Mouse (Mus musculus): Measurements from ENCODE around the gene Dll1. TPM values are rescaled to one million over a fixed set of nuclear protein-coding genes. Genes with fewer than 3 reads are reported as not detected.

The Dll1 gene
- polyA plus RNA-seq, 1 experiment from 2014 or later = 20.0 TPM

- Histone ChIP-seq H3K4me1 (replicated peaks; ENCODE audit: control insufficient read depth, insufficient read depth, low read length) (peaks cover 4% of the 10 kb centered on the region), H3K27me3 (replicated peaks; ENCODE audit: control insufficient read depth, insufficient read depth, low read length) (no peaks in the 10 kb centered on the region), H3K4me2 (ENCODE audit: low read length) (no peak overlapping the region), H3K27ac (ENCODE audit: low read depth) (no peak overlapping the region), H3K4me3 (ENCODE audit: low read depth, low read length) (no peak overlapping the region), H3K36me3 (ENCODE audit: control insufficient read depth, insufficient read depth, low read length) (no peaks in the 10 kb centered on the region), H3K9ac (ENCODE audit: low read length) (no peak overlapping the region), H3K9me3 (ENCODE audit: control insufficient read depth, low read length) (no peaks in the 10 kb centered on the region)
- DNase-seq (ENCODE audit: low spot score) (no peak), ATAC-seq (replicated peaks; ENCODE audit: low FRiP score, low TSS enrichment, low read depth) (no peak)
- 66% methylated on average over 5 of the region's 5 CpGs for WGBS
Observed at GRCm38 (mm10) chr17:15356526-15356925, 20.1 kb downstream of the Dll1 start.

GRCm38 (mm10) chr17:15355072-15355471 lies 21.6 kb downstream of the Dll1 start:
- DNase-seq (ENCODE audit: low spot score) (no peak), ATAC-seq (replicated peaks; ENCODE audit: low FRiP score, low TSS enrichment, low read depth) (no peak)

GRCm38 (mm10) chr17:15354006-15354405 lies 22.7 kb downstream of the Dll1 start:
- Histone ChIP-seq H3K27ac (ENCODE audit: low read depth) (no peak overlapping the region), H3K4me3 (ENCODE audit: low read depth, low read length) (no peak overlapping the region), H3K36me3 (ENCODE audit: control insufficient read depth, insufficient read depth, low read length) (no peaks in the 10 kb centered on the region), H3K27me3 (replicated peaks; ENCODE audit: control insufficient read depth, insufficient read depth, low read length) (no peaks in the 10 kb centered on the region), H3K9ac (ENCODE audit: low read length) (no peak overlapping the region), H3K9me3 (ENCODE audit: control insufficient read depth, low read length) (no peaks in the 10 kb centered on the region), H3K4me2 (ENCODE audit: low read length) (no peak overlapping the region), H3K4me1 (replicated peaks; ENCODE audit: control insufficient read depth, insufficient read depth, low read length) (peaks cover 4% of the 10 kb centered on the region)
- no peak for DNase-seq (ENCODE audit: low spot score)
- no peak for ATAC-seq (replicated peaks; ENCODE audit: low FRiP score, low TSS enrichment, low read depth)
- WGBS = 78% methylated on average over 2 of the region's 2 CpGs

More at GRCm38 (mm10) chr17:15355072-15355471, 21.6 kb downstream of the Dll1 start:
- Histone ChIP-seq H3K27ac (ENCODE audit: low read depth) (no peak overlapping the region), H3K4me1 (replicated peaks; ENCODE audit: control insufficient read depth, insufficient read depth, low read length) (peaks cover 4% of the 10 kb centered on the region), H3K9me3 (ENCODE audit: control insufficient read depth, low read length) (no peaks in the 10 kb centered on the region), H3K36me3 (ENCODE audit: control insufficient read depth, insufficient read depth, low read length) (no peaks in the 10 kb centered on the region), H3K4me3 (ENCODE audit: low read depth, low read length) (no peak overlapping the region), H3K27me3 (replicated peaks; ENCODE audit: control insufficient read depth, insufficient read depth, low read length) (no peaks in the 10 kb centered on the region), H3K9ac (ENCODE audit: low read length) (no peak overlapping the region), H3K4me2 (ENCODE audit: low read length) (no peak overlapping the region)
- WGBS = 95% methylated on average over 3 of the region's 3 CpGs

GRCm38 (mm10) chr17:15352869-15353610 lies 23.6 kb downstream of the Dll1 start:
- no peak overlapping the region for H3K4me3 ChIP-seq (ENCODE audit: low read depth, low read length)
- H3K9ac ChIP-seq (ENCODE audit: low read length) = no peak overlapping the region
- no peak overlapping the region for H3K27ac ChIP-seq (ENCODE audit: low read depth)
- DNase-seq (ENCODE audit: low spot score) (no peak), ATAC-seq (replicated peaks; ENCODE audit: low FRiP score, low TSS enrichment, low read depth) (no peak)
- peaks cover 4% of the 10 kb centered on the region for H3K4me1 ChIP-seq (replicated peaks; ENCODE audit: control insufficient read depth, insufficient read depth, low read length)
- no peaks in the 10 kb centered on the region for H3K27me3 ChIP-seq (replicated peaks; ENCODE audit: control insufficient read depth, insufficient read depth, low read length)
- H3K4me2 ChIP-seq (ENCODE audit: low read length) = no peak overlapping the region
- H3K9me3 ChIP-seq (ENCODE audit: control insufficient read depth, low read length) = no peaks in the 10 kb centered on the region
- WGBS = 57% methylated on average over 10 of the region's 10 CpGs
- no peaks in the 10 kb centered on the region for H3K36me3 ChIP-seq (ENCODE audit: control insufficient read depth, insufficient read depth, low read length)

- 69% methylated on average over 2 of the region's 2 CpGs for WGBS
- no peak for ATAC-seq (replicated peaks; ENCODE audit: low FRiP score, low TSS enrichment, low read depth)
- no peak overlapping the region for H3K4me3 ChIP-seq (ENCODE audit: low read depth, low read length)
Observed at GRCm38 (mm10) chr17:15350152-15350551, 26.5 kb downstream of the Dll1 start.

GRCm38 (mm10) chr17:15343071-15343822 lies 33.4 kb downstream of the Dll1 start:
- peak; percentile 53 for DNase-seq (ENCODE audit: low spot score)
- Histone ChIP-seq H3K4me2 (ENCODE audit: low read length) (no peak overlapping the region), H3K4me1 (replicated peaks; ENCODE audit: control insufficient read depth, insufficient read depth, low read length) (peaks cover 6% of the 10 kb centered on the region; the same call in 1 of the 2 replicates), H3K27me3 (replicated peaks; ENCODE audit: control insufficient read depth, insufficient read depth, low read length) (no peaks in the 10 kb centered on the region), H3K36me3 (ENCODE audit: control insufficient read depth, insufficient read depth, low read length) (no peaks in the 10 kb centered on the region), H3K27ac (ENCODE audit: low read depth) (no peak overlapping the region), H3K4me3 (ENCODE audit: low read depth, low read length) (no peak overlapping the region), H3K9me3 (ENCODE audit: control insufficient read depth, low read length) (no peaks in the 10 kb centered on the region), H3K9ac (ENCODE audit: low read length) (no peak overlapping the region)
- ATAC-seq (replicated peaks; ENCODE audit: low FRiP score, low TSS enrichment, low read depth) = peak; percentile 60; the same call in 1 of the 2 replicates
- WGBS = 33% methylated on average over 14 of the region's 14 CpGs

More at GRCm38 (mm10) chr17:15350152-15350551, 26.5 kb downstream of the Dll1 start:
- H3K27ac ChIP-seq (ENCODE audit: low read depth) = no peak overlapping the region
- no peak overlapping the region for H3K4me2 ChIP-seq (ENCODE audit: low read length)
- no peak overlapping the region for H3K9ac ChIP-seq (ENCODE audit: low read length)
- no peaks in the 10 kb centered on the region for H3K4me1 ChIP-seq (replicated peaks; ENCODE audit: control insufficient read depth, insufficient read depth, low read length)
- no peak for DNase-seq (ENCODE audit: low spot score)
- no peaks in the 10 kb centered on the region for H3K36me3 ChIP-seq (ENCODE audit: control insufficient read depth, insufficient read depth, low read length)
- no peaks in the 10 kb centered on the region for H3K27me3 ChIP-seq (replicated peaks; ENCODE audit: control insufficient read depth, insufficient read depth, low read length)
- H3K9me3 ChIP-seq (ENCODE audit: control insufficient read depth, low read length) = no peaks in the 10 kb centered on the region

- Histone ChIP-seq H3K27ac (ENCODE audit: low read depth) (no peak overlapping the region), H3K4me2 (ENCODE audit: low read length) (no peak overlapping the region), H3K36me3 (ENCODE audit: control insufficient read depth, insufficient read depth, low read length) (no peaks in the 10 kb centered on the region), H3K4me1 (replicated peaks; ENCODE audit: control insufficient read depth, insufficient read depth, low read length) (peaks cover 4% of the 10 kb centered on the region; the same call in 1 of the 2 replicates), H3K4me3 (ENCODE audit: low read depth, low read length) (no peak overlapping the region), H3K9ac (ENCODE audit: low read length) (no peak overlapping the region), H3K9me3 (ENCODE audit: control insufficient read depth, low read length) (no peaks in the 10 kb centered on the region), H3K27me3 (replicated peaks; ENCODE audit: control insufficient read depth, insufficient read depth, low read length) (no peaks in the 10 kb centered on the region)
- DNase-seq (ENCODE audit: low spot score) = no peak
- WGBS = 100% methylated on average over 1 of the region's 1 CpGs
- no peak for ATAC-seq (replicated peaks; ENCODE audit: low FRiP score, low TSS enrichment, low read depth)
Observed at GRCm38 (mm10) chr17:15337906-15338305, 38.8 kb downstream of the Dll1 start.

GRCm38 (mm10) chr17:15329740-15330318 lies 46.8 kb downstream of the Dll1 start:
- WGBS = 81% methylated on average over 10 of the region's 10 CpGs
- H3K4me2 ChIP-seq (ENCODE audit: low read length) = no peak overlapping the region
- no peak overlapping the region for H3K27ac ChIP-seq (ENCODE audit: low read depth)
- H3K4me1 ChIP-seq (replicated peaks; ENCODE audit: control insufficient read depth, insufficient read depth, low read length) = 0 out of 2 replicates have a peak, but pooled peaks cover 3% of the 10 kb centered on the region
- H3K36me3 ChIP-seq (ENCODE audit: control insufficient read depth, insufficient read depth, low read length) = no peaks in the 10 kb centered on the region
- no peak overlapping the region for H3K4me3 ChIP-seq (ENCODE audit: low read depth, low read length)
- DNase-seq (ENCODE audit: low spot score) = no peak
- H3K9me3 ChIP-seq (ENCODE audit: control insufficient read depth, low read length) = no peaks in the 10 kb centered on the region
- no peak overlapping the region for H3K9ac ChIP-seq (ENCODE audit: low read length)
- H3K27me3 ChIP-seq (replicated peaks; ENCODE audit: control insufficient read depth, insufficient read depth, low read length) = no peaks in the 10 kb centered on the region
- no peak for ATAC-seq (replicated peaks; ENCODE audit: low FRiP score, low TSS enrichment, low read depth)
